Mouse (Mus musculus) midbrain, postnatal 0 days (tissue): ENCODE measurements around the gene Mpv17l2. TPM values are rescaled to one million over a fixed set of nuclear protein-coding genes. Genes with fewer than 3 reads are reported as not detected.

ENCODE experiments used
- ATAC-seq: fragments of 200-750 bp; cut with Nextera tagmentation; 2 replicates; pipeline ENCODE4 v1.8.0; 2017; ENCODE audit warnings: moderate number of reproducible peaks, mild to moderate bottlenecking, moderate TSS enrichment, moderate library complexity; ENCODE audit not compliant: low FRiP score
- DNase-seq: peaks from one replicate; pipeline ENCODE4 v3.0.0-alpha.2; 2015; ENCODE audit warnings: low spot score
- H3K27ac ChIP-seq: fragments of 300-500 bp; sonication (generic); 2 replicates; pipeline ENCODE4 v1.5.1; 2014; ENCODE audit warnings: low read depth, mild to moderate bottlenecking, low read length, mixed read lengths
- H3K27me3 ChIP-seq: fragments of 300-500 bp; sonication (generic); 2 replicates; pipeline ENCODE4 v1.6.1; 2014; ENCODE audit warnings: low read length, control low read depth, mixed read lengths; ENCODE audit not compliant: insufficient read depth
- H3K36me3 ChIP-seq: fragments of 300-500 bp; sonication (generic); 2 replicates; pipeline ENCODE4 v1.6.1; 2014; ENCODE audit warnings: low read length, control low read depth, mixed read lengths; ENCODE audit not compliant: insufficient read depth
- H3K4me1 ChIP-seq: fragments of 300-500 bp; sonication (generic); 2 replicates; pipeline ENCODE4 v1.6.1; 2014; ENCODE audit warnings: mild to moderate bottlenecking, control low read depth, antibody characterized with exemption, low read length, mixed read lengths; ENCODE audit not compliant: insufficient read depth
- H3K4me2 ChIP-seq: fragments of 300-500 bp; sonication (generic); 2 replicates; pipeline ENCODE4 v1.6.1; 2014; ENCODE audit warnings: low read depth, mild to moderate bottlenecking, low read length, mixed read lengths; ENCODE audit not compliant: poor library complexity, severe bottlenecking
- H3K4me3 ChIP-seq: fragments of 300-500 bp; sonication (generic); 2 replicates; pipeline ENCODE4 v1.5.1; 2014; ENCODE audit warnings: low read depth, mild to moderate bottlenecking, low read length, moderate library complexity
- H3K9ac ChIP-seq: fragments of 300-500 bp; sonication (generic); replicated peaks from 2 replicates; pipeline ENCODE4 v1.6.1; 2014; ENCODE audit warnings: mild to moderate bottlenecking, low read length, moderate library complexity, mixed read lengths; ENCODE audit not compliant: poor library complexity, severe bottlenecking
- H3K9me3 ChIP-seq: fragments of 300-500 bp; sonication (generic); 2 replicates; pipeline ENCODE4 v1.6.1; 2016; ENCODE audit warnings: low read length, control low read depth
- CTCF ChIP-seq: IDR thresholded peaks from 2 replicates; pipeline ENCODE4 v1.5.1; 2016; ENCODE audit warnings: antibody characterized with exemption, mild to moderate bottlenecking
- WGBS: fragments of 180-500 bp; shearing (Covaris S2); extraction: QIAGEN DNeasy Blood & Tissue Kit; methylation state at CpG from one replicate; pipeline ENCODE4 v1.1.7; 2014; 5-methylcytosine and 5-hydroxymethylcytosine counted together
- polyA plus RNA-seq: library from polyadenylated mRNA; unstranded; fragments of >200 nt; fragmentation: Nextera tagmentation; extraction: Ambion mirVana; gene quantifications from 2 replicates; pipeline ENCODE4 v1.2.1, GENCODE M21; 2015
- total RNA-seq: library from RNA; depleted of rRNA; stranded (reverse); fragments of >200 nt; gene quantifications from 2 replicates; pipeline ENCODE4 v1.2.3, GENCODE M21; 2014

The Mpv17l2 gene
- total and polyA plus RNA-seq, 2 experiments from 2014 or later: 27.8 to 43.7 TPM

GRCm38 (mm10) chr8:70794215-70794614, 33.5 kb upstream of the Mpv17l2 start:
- peaks cover 16% of the 10 kb centered on the region for H3K4me1 ChIP-seq
- ATAC-seq (no peak), DNase-seq (no peak)
- H3K27ac ChIP-seq: no peak overlapping the region
- no peaks in the 10 kb centered on the region; the same call in 1 of the 2 replicates for H3K36me3 ChIP-seq
- TF ChIP-seq CTCF: no peak
- no peak overlapping the region for H3K4me3 ChIP-seq
- H3K4me2 ChIP-seq: no peak overlapping the region
- 0 out of 2 replicates have a peak, but pooled peaks cover 5% of the 10 kb centered on the region for H3K27me3 ChIP-seq
- WGBS: 87% methylated on average over 2 of the region's 2 CpGs
- no peaks in the 10 kb centered on the region for H3K9me3 ChIP-seq
- H3K9ac ChIP-seq: no peak overlapping the region

- WGBS: under 1% methylated on average over 20 of the region's 20 CpGs
Measured at GRCm38 (mm10) chr8:70792700-70793099, 32.0 kb upstream of the Mpv17l2 start.

DNA sequence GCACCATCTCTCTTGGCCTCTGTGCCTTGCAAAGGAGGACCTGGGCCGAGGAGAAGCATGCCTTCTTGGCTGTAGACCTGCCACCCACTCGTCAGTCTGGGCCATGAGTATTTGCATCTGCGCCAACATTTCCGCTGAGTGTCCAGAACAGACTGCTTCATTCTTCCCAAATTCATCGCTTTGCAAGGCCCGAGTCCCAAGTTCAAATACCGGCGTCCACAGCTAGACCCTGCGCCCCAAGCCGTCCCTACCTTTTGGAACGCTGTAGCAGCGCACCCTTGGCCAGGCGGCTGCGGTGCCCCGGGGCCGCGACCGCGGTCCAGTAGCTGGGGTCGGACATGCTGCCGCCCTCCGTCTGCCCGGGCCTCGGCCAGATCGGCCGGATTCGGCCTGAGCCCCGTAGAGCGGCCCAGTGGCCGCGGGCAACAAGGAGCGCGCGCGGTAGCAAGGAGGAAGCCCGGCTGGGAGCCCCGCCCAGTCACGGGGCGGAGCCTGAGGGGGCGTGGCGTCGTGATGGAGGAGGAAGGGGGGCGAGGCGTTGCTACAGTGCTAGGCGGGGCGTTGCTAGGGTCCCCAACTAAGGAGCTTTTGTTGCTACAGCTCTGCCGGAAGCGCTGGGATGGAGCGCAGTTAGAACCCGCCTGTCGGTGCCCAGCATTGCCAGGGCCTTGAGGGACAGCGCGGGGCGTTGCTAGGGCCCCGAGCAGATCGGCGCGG, 31.4 kb upstream of the Mpv17l2 start:
- peak; percentile 85 for ATAC-seq
- TF ChIP-seq CTCF: no peak
- Histone ChIP-seq H3K4me2 (peak overlapping the region; percentile 76), H3K36me3 (peaks cover 13% of the 10 kb centered on the region), H3K9me3 (no peaks in the 10 kb centered on the region), H3K27me3 (no peaks in the 10 kb centered on the region), H3K27ac (peak overlapping the region; percentile 86), H3K9ac (peak overlapping the region; percentile 89), H3K4me3 (peak overlapping the region; percentile 65), H3K4me1 (peaks cover 16% of the 10 kb centered on the region)
- WGBS: 5% methylated on average over 53 of the region's 58 CpGs
- DNase-seq: peak; percentile 97

More at GRCm38 (mm10) chr8:70792700-70793099, 32.0 kb upstream of the Mpv17l2 start:
- no peaks in the 10 kb centered on the region for H3K9me3 ChIP-seq
- ATAC-seq (no peak; the same call in 1 of the 2 replicates), DNase-seq (peak; percentile 82)
- H3K4me2 ChIP-seq: peak overlapping the region; percentile 76
- peaks cover 16% of the 10 kb centered on the region for H3K4me1 ChIP-seq
- H3K4me3 ChIP-seq: peak overlapping the region; percentile 65
- peak; percentile 34; the same call in 1 of the 2 replicates for TF ChIP-seq CTCF
- H3K36me3 ChIP-seq: peaks cover 9% of the 10 kb centered on the region
- no peaks in the 10 kb centered on the region for H3K27me3 ChIP-seq
- peak overlapping the region; percentile 89 for H3K9ac ChIP-seq
- H3K27ac ChIP-seq: peak overlapping the region; percentile 86

GRCm38 (mm10) chr8:70791294-70791701, 30.6 kb upstream of the Mpv17l2 start:
- H3K9ac ChIP-seq: peak overlapping the region; percentile 89
- H3K9me3 ChIP-seq: no peaks in the 10 kb centered on the region
- H3K36me3 ChIP-seq: peaks cover 20% of the 10 kb centered on the region
- H3K4me3 ChIP-seq: peak overlapping the region; percentile 65
- 80% methylated on average over 7 of the region's 7 CpGs for WGBS
- H3K27me3 ChIP-seq: no peaks in the 10 kb centered on the region
- DNase-seq (no peak), ATAC-seq (no peak)
- no peak overlapping the region for H3K27ac ChIP-seq
- H3K4me1 ChIP-seq: peaks cover 13% of the 10 kb centered on the region
- peak overlapping the region; percentile 76 for H3K4me2 ChIP-seq
- no peak for TF ChIP-seq CTCF

DNA sequence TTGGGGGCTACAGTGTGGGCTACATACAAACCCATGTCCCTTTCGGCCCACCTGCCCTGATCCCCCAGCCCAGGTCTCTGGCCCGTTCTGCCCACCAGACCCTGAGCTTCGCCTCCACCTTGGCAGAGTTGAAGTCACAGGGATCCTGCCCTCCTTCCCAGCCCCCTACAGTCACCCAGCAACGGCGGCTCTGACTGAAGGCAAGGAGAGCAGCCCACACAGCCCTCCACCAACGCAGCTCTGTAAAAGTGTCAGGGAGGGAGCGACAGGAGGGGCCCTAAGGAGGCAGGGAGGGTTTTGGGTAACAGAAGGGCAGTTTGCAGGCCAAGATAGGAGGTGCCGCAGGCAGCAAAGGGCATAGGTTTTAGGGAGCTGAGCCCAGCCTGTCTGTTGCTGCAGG, 30.1 kb upstream of the Mpv17l2 start:
- TF ChIP-seq CTCF: no peak
- ATAC-seq (no peak), DNase-seq (no peak)
- H3K4me1 ChIP-seq: peaks cover 13% of the 10 kb centered on the region
- H3K9ac ChIP-seq: peak overlapping the region; percentile 89
- H3K9me3 ChIP-seq: no peaks in the 10 kb centered on the region
- peak overlapping the region; percentile 76 for H3K4me2 ChIP-seq
- peak overlapping the region; percentile 65; the same call in 1 of the 2 replicates for H3K4me3 ChIP-seq
- H3K27ac ChIP-seq: no peak overlapping the region
- 58% methylated on average over 8 of the region's 8 CpGs for WGBS
- H3K36me3 ChIP-seq: peaks cover 24% of the 10 kb centered on the region
- H3K27me3 ChIP-seq: no peaks in the 10 kb centered on the region

- no peak for DNase-seq
- no peak for ATAC-seq
- Histone ChIP-seq H3K27me3 (no peaks in the 10 kb centered on the region), H3K36me3 (peaks cover 38% of the 10 kb centered on the region), H3K9me3 (no peaks in the 10 kb centered on the region), H3K4me1 (peaks cover 13% of the 10 kb centered on the region), H3K27ac (no peak overlapping the region), H3K4me3 (no peak overlapping the region), H3K4me2 (no peak overlapping the region), H3K9ac (no peak overlapping the region)
- WGBS: 92% methylated on average over 10 of the region's 10 CpGs
- no peak for TF ChIP-seq CTCF
Measured at GRCm38 (mm10) chr8:70789046-70789445, 28.3 kb upstream of the Mpv17l2 start.
